Mouse (Mus musculus) colon, adult 2 months (tissue): Measurements from ENCODE around the gene Gm21060. TPM values are rescaled to one million over a fixed set of nuclear protein-coding genes. Genes with fewer than 3 reads are reported as not detected.

Experiments
- polyA plus RNA-seq: library from polyadenylated mRNA; depleted of rRNA; stranded (reverse); fragments of >200 nt; gene quantifications from 2 replicates; pipeline ENCODE4 v1.2.3, GENCODE M21; 2012; rRNA removed

The Gm21060 gene
- polyA plus RNA-seq = not detected in 2 replicates

GRCm38 (mm10) chr19:61296969-61297368, at the start of gene Gm21060:
TSS of gene Gm21060 (minus strand) at chr19:61297069.

Other genes with a start within 250 kb of the Gm21060 start
- 3.0 and 3.1 TPM in 2 replicates for gene Zfp950, start 156.2 kb downstream of the Gm21060 start, polyA plus RNA-seq
- not detected in 2 replicates for gene Gm7102, start 120.8 kb downstream of the Gm21060 start, polyA plus RNA-seq
- gene Gm6020, start 113.2 kb downstream of the Gm21060 start, polyA plus RNA-seq = not detected in 2 replicates
- 178 and 197 TPM in 2 replicates for gene Csf2ra, start 68.6 kb downstream of the Gm21060 start, polyA plus RNA-seq